Mouse (Mus musculus) megakaryocyte-erythroid progenitor cell, adult 5 weeks (primary cell): Measurements from ENCODE around the gene Kmt2a. TPM values are rescaled to one million over a fixed set of nuclear protein-coding genes. Genes with fewer than 3 reads are reported as not detected.

Experiments used
- polyA plus RNA-seq: library from polyadenylated mRNA; stranded (reverse); fragments of >175 nt; gene quantifications from 2 replicates; pipeline ENCODE4 v1.2.3, GENCODE M21; 2012

The Kmt2a gene
- polyA plus RNA-seq, result 8.5 and 17.3 TPM in 2 replicates

GRCm38 (mm10) chr9:44881221-44881871 is at the start of gene Kmt2a:
Gene Kmt2a (minus strand): TSS chr9:44881296.

GRCm38 (mm10) chr9:44920374-44921122 is 39.5 kb upstream of the Kmt2a start, which contains the start of gene Atp5l:
Gene Atp5l (minus strand): TSS chr9:44920742.

GRCm38 (mm10) chr9:44802808-44803450 is 78.2 kb downstream of the Kmt2a start, which contains the start of gene Ttc36:
Gene Ttc36 (minus strand): TSS chr9:44803072.

GRCm38 (mm10) chr9:44799102-44799957 is 81.8 kb downstream of the Kmt2a start, which contains the start of gene Tmem25:
Gene Tmem25 (minus strand): TSS chr9:44799307.

GRCm38 (mm10) chr9:44767101-44768028 is 113.7 kb downstream of the Kmt2a start, which contains the start of the genes Arcn1 and Ift46:
Gene Arcn1 (minus strand): TSS chr9:44767845.
Gene Ift46 (plus strand): TSS chr9:44767908.

Other genes starting within 250 kb of the Kmt2a start
- not detected in 2 replicates for gene Treh, start 208.1 kb downstream of the Kmt2a start, polyA plus RNA-seq
- gene Phldb1, start 146.1 kb downstream of the Kmt2a start, polyA plus RNA-seq, result 24.3 and 35.2 TPM in 2 replicates
- 13.3 and 16.4 TPM in 2 replicates for gene Arcn1, start 113.5 kb downstream of the Kmt2a start, polyA plus RNA-seq
- gene Ift46, start 113.4 kb downstream of the Kmt2a start, polyA plus RNA-seq, result 1.5 and 3.0 TPM in 2 replicates
- gene Tmem25, start 82.0 kb downstream of the Kmt2a start, polyA plus RNA-seq, result 0.48 and 0.99 TPM in 2 replicates
- 0.53 and 0.61 TPM in 2 replicates for gene Ttc36, start 78.2 kb downstream of the Kmt2a start, polyA plus RNA-seq
- gene Atp5l, start 39.4 kb upstream of the Kmt2a start, polyA plus RNA-seq, result 27.7 and 32.7 TPM in 2 replicates
- gene Ube4a, start 84.3 kb upstream of the Kmt2a start, polyA plus RNA-seq, result 2.0 and 2.1 TPM in 2 replicates
- gene Cd3g, start 99.1 kb upstream of the Kmt2a start, polyA plus RNA-seq, result 0.15 and 0.35 TPM in 2 replicates
- 0.04 TPM in 1 of 2 replicates, not detected in the other for gene Cd3d, start 100.5 kb upstream of the Kmt2a start, polyA plus RNA-seq
- gene Cd3e, start 128.3 kb upstream of the Kmt2a start, polyA plus RNA-seq, result 0.33 and 0.57 TPM in 2 replicates
- gene Mpzl2, start 158.5 kb upstream of the Kmt2a start, polyA plus RNA-seq, result not detected in 2 replicates
- gene Mpzl3, start 173.9 kb upstream of the Kmt2a start, polyA plus RNA-seq, result 0.02 TPM in 1 of 2 replicates, not detected in the other
- gene Jaml, start 197.9 kb upstream of the Kmt2a start, polyA plus RNA-seq, result 0.32 and 0.36 TPM in 2 replicates
- 0.03 TPM in 1 of 2 replicates, not detected in the other for gene Scn2b, start 236.5 kb upstream of the Kmt2a start, polyA plus RNA-seq